9 mouse cellular contexts compared by ENCODE assay signal in genomic region chr2:18860686-18861085, GRCm38 (mm10).
DNase-seq lines count a peak whose midpoint lies in the region; ATAC-seq lines count a peak whose summit lies in the region.
"Had no signal": no experiment of that assay in that cellular context is flagged by ENCODE, and none has a peak within 500 bp of the region (broad histone marks: within the 10 kb centered on the region; RNA-seq: fewer than 3 reads in every experiment).

No protein-coding gene starts in this region.

- H3K27ac ChIP-seq in midbrain, embryonic 11.5 days (ENCODE audit: low read depth, low read length), result no peak overlapping the region
- no peak overlapping the region for H3K27ac ChIP-seq in midbrain, embryonic 16.5 days (ENCODE audit: low read length)
- no peak overlapping the region for H3K27ac ChIP-seq in embryonic facial prominence, embryonic 11.5 days (replicated peaks; ENCODE audit: low read depth, low read length)

- no peak overlapping the region for H3K4me2 ChIP-seq in midbrain, embryonic 11.5 days
- no peak overlapping the region for H3K4me2 ChIP-seq in midbrain, embryonic 16.5 days (ENCODE audit: low read length)
- no peak overlapping the region for H3K4me2 ChIP-seq in embryonic facial prominence, embryonic 11.5 days (ENCODE audit: low read depth, low read length)

- no peak overlapping the region for H3K4me3 ChIP-seq in midbrain, embryonic 11.5 days (ENCODE audit: low read depth, low read length)
- no peak overlapping the region for H3K4me3 ChIP-seq in midbrain, embryonic 16.5 days (ENCODE audit: low read depth, low read length)
- no peak overlapping the region for H3K4me3 ChIP-seq in embryonic facial prominence, embryonic 11.5 days (ENCODE audit: low read depth, low read length)

- no peak overlapping the region for H3K9ac ChIP-seq in midbrain, embryonic 11.5 days (ENCODE audit: low read length)
- H3K9ac ChIP-seq in midbrain, embryonic 16.5 days (ENCODE audit: low read depth, low read length), result no peak overlapping the region
- no peak overlapping the region for H3K9ac ChIP-seq in embryonic facial prominence, embryonic 11.5 days (replicated peaks; ENCODE audit: low read length)

- no peak; the same call in 1 of the 2 replicates for ATAC-seq in cerebellum, adult (ENCODE audit: insufficient number of reproducible peaks, low FRiP score, low TSS enrichment)
- no peak for ATAC-seq in midbrain, embryonic 11.5 days (ENCODE audit: low FRiP score)
- ATAC-seq in midbrain, embryonic 16.5 days, result no peak
- ATAC-seq in embryonic facial prominence, embryonic 11.5 days (replicated peaks; ENCODE audit: insufficient number of reproducible peaks, low FRiP score, low TSS enrichment, low read depth), result no peak

- H3K4me1 ChIP-seq in midbrain, embryonic 11.5 days (ENCODE audit: control insufficient read depth, insufficient read depth, low read length), result peaks cover 8% of the 10 kb centered on the region
- H3K4me1 ChIP-seq in midbrain, embryonic 16.5 days (ENCODE audit: control insufficient read depth, insufficient read depth, low read length), result peaks cover 11% of the 10 kb centered on the region
- H3K4me1 ChIP-seq in embryonic facial prominence, embryonic 11.5 days (ENCODE audit: control insufficient read depth, insufficient read depth, low read length), result no peaks in the 10 kb centered on the region

- H3K9me3 ChIP-seq in midbrain, embryonic 11.5 days (ENCODE audit: control insufficient read depth, low read length), result no peaks in the 10 kb centered on the region
- H3K9me3 ChIP-seq in midbrain, embryonic 16.5 days (replicated peaks; ENCODE audit: control insufficient read depth, low read length, poor library complexity, severe bottlenecking), result no peaks in the 10 kb centered on the region
- no peaks in the 10 kb centered on the region for H3K9me3 ChIP-seq in embryonic facial prominence, embryonic 11.5 days (replicated peaks; ENCODE audit: control insufficient read depth, low read length)

- WGBS in midbrain, embryonic 11.5 days, result 21% methylated on average over 9 of the region's 9 CpGs
- 10% methylated on average over 9 of the region's 9 CpGs for WGBS in midbrain, embryonic 16.5 days
- WGBS in embryonic facial prominence, embryonic 11.5 days, result 16% methylated on average over 9 of the region's 9 CpGs

- no peaks in the 10 kb centered on the region for H3K27me3 ChIP-seq in midbrain, embryonic 11.5 days (ENCODE audit: control insufficient read depth, insufficient read depth, low read length)
- H3K27me3 ChIP-seq in midbrain, embryonic 16.5 days (ENCODE audit: control insufficient read depth, insufficient read depth, low read depth, low read length), result no peaks in the 10 kb centered on the region; the same call in 1 of the 2 replicates
- H3K27me3 ChIP-seq in embryonic facial prominence, embryonic 11.5 days (ENCODE audit: control insufficient read depth, insufficient read depth, low read length), result no peaks in the 10 kb centered on the region

- H3K36me3 ChIP-seq in midbrain, embryonic 11.5 days (ENCODE audit: control insufficient read depth, insufficient read depth, low read length), result no peaks in the 10 kb centered on the region
- H3K36me3 ChIP-seq in midbrain, embryonic 16.5 days (ENCODE audit: control insufficient read depth, insufficient read depth, low read length), result no peaks in the 10 kb centered on the region; the same call in 1 of the 2 replicates
- no peaks in the 10 kb centered on the region for H3K36me3 ChIP-seq in embryonic facial prominence, embryonic 11.5 days (replicated peaks; ENCODE audit: control insufficient read depth, insufficient read depth, low read depth, low read length)

- DNase-seq in cerebellum, adult 11 months, result peak; percentile 30
- DNase-seq in midbrain, embryonic 11.5 days (ENCODE audit: low spot score, missing footprints), result peak; percentile 80
- DNase-seq in embryonic facial prominence, embryonic 11.5 days (ENCODE audit: low spot score), result peak; percentile 67
- peak; percentile 66 for DNase-seq in mesoderm, embryonic 11.5 days (ENCODE audit: low read depth, low spot score)
- no peak for DNase-seq in right cerebral cortex, postnatal 25 days
- no peak for DNase-seq in kidney, postnatal 4 days
- DNase-seq: liver had no signal

Comparison
In these comparisons a context has a peak if more than half of its experiments do, and no peak if none do; other contexts are left out.
1. DNase-seq: peak in cerebellum, adult 11 months (single experiment), midbrain, embryonic 11.5 days (single experiment), embryonic facial prominence, embryonic 11.5 days (single experiment) and mesoderm, embryonic 11.5 days (single experiment); none in right cerebral cortex, postnatal 25 days (single experiment) and kidney, postnatal 4 days (0 of 2).